Mouse (Mus musculus) hindbrain, embryonic 15.5 days (tissue): ENCODE results near the gene Dido1. TPM values are rescaled to one million over a fixed set of nuclear protein-coding genes. Genes with fewer than 3 reads are reported as not detected.
A peak's percentile ranks its signal among the peaks of the same experiment; 100 is the strongest.

Source experiments
- ATAC-seq: fragments of 200-750 bp; cut with Nextera tagmentation; 2 replicates; pipeline ENCODE4 v1.8.0; 2017; ENCODE audit warnings: low read depth, moderate number of reproducible peaks, moderate TSS enrichment; ENCODE audit not compliant: low FRiP score
- H3K27ac ChIP-seq: fragments of 300-500 bp; sonication (generic); replicated peaks from 2 replicates; pipeline ENCODE4 v1.5.1; 2015; ENCODE audit warnings: mild to moderate bottlenecking, inconsistent platforms
- H3K27me3 ChIP-seq: fragments of 300-500 bp; sonication (generic); 2 replicates; pipeline ENCODE4 v1.6.1; 2015; ENCODE audit warnings: control low read depth, inconsistent platforms
- H3K36me3 ChIP-seq: fragments of 300-500 bp; sonication (generic); 2 replicates; pipeline ENCODE4 v1.6.1; 2015; ENCODE audit warnings: control low read depth, inconsistent platforms
- H3K4me1 ChIP-seq: fragments of 300-500 bp; sonication (generic); replicated peaks from 2 replicates; pipeline ENCODE4 v1.6.1; 2015; ENCODE audit warnings: control low read depth, inconsistent platforms
- H3K4me2 ChIP-seq: fragments of 300-500 bp; sonication (generic); 2 replicates; pipeline ENCODE4 v1.6.1; 2015; ENCODE audit warnings: moderate library complexity, mild to moderate bottlenecking, inconsistent platforms
- H3K4me3 ChIP-seq: fragments of 300-500 bp; sonication (generic); 2 replicates; pipeline ENCODE4 v1.5.1; 2015; ENCODE audit warnings: mild to moderate bottlenecking, inconsistent platforms
- H3K9ac ChIP-seq: fragments of 300-500 bp; sonication (generic); 2 replicates; pipeline ENCODE4 v1.6.1; 2015; ENCODE audit warnings: inconsistent platforms
- H3K9me3 ChIP-seq: fragments of 300-500 bp; sonication (generic); 2 replicates; pipeline ENCODE4 v1.6.1; 2016; ENCODE audit warnings: control low read depth, inconsistent platforms
- WGBS: fragments of 180-500 bp; shearing (Covaris S2); methylation state at CpG from one replicate; pipeline ENCODE4 v1.1.7; 2015; 5-methylcytosine and 5-hydroxymethylcytosine counted together
- polyA plus RNA-seq: library from polyadenylated mRNA; unstranded; fragments of >200 nt; fragmentation: Nextera tagmentation; extraction: Ambion mirVana; gene quantifications from 2 replicates; pipeline ENCODE4 v1.2.1, GENCODE M21; 2015

Dido1 gene
- polyA plus RNA-seq, 1 experiment from 2014 or later: 24.4 TPM

DNA sequence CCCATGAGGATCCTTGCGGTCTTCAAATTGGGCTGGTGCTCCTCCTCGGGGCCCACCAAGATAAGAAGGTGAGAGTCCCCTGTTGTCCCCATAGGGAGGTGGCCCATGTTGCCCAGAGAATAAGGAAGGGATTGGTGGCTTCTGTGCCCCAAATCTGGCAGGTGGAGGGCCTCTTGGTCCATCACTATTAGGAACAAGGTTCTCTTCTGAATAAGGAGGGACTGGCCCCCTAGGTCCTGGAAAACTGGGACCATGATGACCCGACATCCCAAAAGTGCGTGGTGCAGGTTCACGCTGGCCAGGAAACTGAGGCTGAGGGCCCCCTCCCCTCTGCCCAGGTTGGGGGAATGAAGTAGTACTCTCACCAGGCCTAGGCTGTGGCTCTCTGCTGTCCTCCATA, 49.3 kb downstream of the Dido1 start:
- no peak overlapping the region for H3K4me3 ChIP-seq
- peaks cover 5% of the 10 kb centered on the region for H3K4me1 ChIP-seq
- no peak for ATAC-seq
- WGBS: 94% methylated on average over 5 of the region's 5 CpGs
- no peaks in the 10 kb centered on the region for H3K9me3 ChIP-seq
- no peak overlapping the region for H3K9ac ChIP-seq
- no peaks in the 10 kb centered on the region for H3K27me3 ChIP-seq
- H3K36me3 ChIP-seq: peaks cover 9% of the 10 kb centered on the region
- no peak overlapping the region for H3K4me2 ChIP-seq
- H3K27ac ChIP-seq: no peak overlapping the region

DNA sequence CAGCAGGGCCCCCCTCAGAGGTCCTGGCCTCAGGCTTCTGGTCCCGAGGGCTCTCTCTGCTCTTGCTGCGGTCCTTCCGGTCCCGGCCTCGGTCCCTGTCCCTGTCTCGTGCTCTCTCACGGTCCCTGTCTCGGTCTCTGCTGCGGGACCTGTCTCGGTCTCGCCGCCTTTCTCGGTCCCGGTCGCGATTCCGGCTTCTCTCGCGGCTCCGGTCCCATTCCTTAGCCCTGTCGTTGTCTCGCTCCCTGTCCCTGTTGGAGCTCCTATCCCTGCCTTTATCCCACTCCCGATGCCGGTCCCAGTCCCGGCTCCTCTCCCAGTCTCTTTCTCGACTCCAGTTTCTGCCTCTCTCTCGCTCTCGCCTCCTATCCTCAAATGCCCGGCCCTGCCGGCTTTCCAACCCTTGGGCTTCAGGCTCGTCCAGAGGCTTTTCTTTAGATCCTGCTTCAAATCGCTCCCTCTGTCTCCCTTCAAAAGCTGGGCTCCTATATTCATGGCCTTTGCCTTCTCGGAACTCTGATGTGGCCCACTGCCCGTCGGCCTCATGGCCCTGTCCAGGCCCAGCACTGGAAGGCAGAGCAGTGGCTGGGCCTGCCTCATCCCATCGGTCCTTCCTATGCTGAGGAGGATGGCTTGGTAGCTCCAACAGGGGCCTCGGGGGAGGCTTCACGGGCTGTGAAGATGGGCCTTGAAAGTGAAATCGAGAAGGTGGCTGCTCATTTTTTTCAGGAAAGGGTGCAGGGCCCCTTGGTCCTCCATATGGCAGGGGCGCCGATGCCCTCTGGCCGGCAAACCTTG, 50.2 kb downstream of the Dido1 start:
- no peaks in the 10 kb centered on the region for H3K27me3 ChIP-seq
- H3K36me3 ChIP-seq: peaks cover 5% of the 10 kb centered on the region; the same call in 1 of the 2 replicates
- peak overlapping the region; percentile 32; the same call in 1 of the 2 replicates for H3K9ac ChIP-seq
- H3K4me2 ChIP-seq: peak overlapping the region; percentile 50
- peak overlapping the region; percentile 8; the same call in 1 of the 2 replicates for H3K4me3 ChIP-seq
- H3K27ac ChIP-seq: no peak overlapping the region
- 27% methylated on average over 42 of the region's 42 CpGs for WGBS
- H3K9me3 ChIP-seq: no peaks in the 10 kb centered on the region
- ATAC-seq: no peak
- H3K4me1 ChIP-seq: peaks cover 5% of the 10 kb centered on the region

- no peak overlapping the region for H3K4me3 ChIP-seq
- peaks cover 5% of the 10 kb centered on the region for H3K4me1 ChIP-seq
- no peak overlapping the region for H3K27ac ChIP-seq
- no peaks in the 10 kb centered on the region for H3K9me3 ChIP-seq
- WGBS: 91% methylated on average over 5 of the region's 5 CpGs
- H3K4me2 ChIP-seq: no peak overlapping the region
- no peaks in the 10 kb centered on the region for H3K27me3 ChIP-seq
- no peak for ATAC-seq
- peaks cover 5% of the 10 kb centered on the region; the same call in 1 of the 2 replicates for H3K36me3 ChIP-seq
- H3K9ac ChIP-seq: no peak overlapping the region
Measured at GRCm38 (mm10) chr2:180658381-180658780, 51.4 kb downstream of the Dido1 start.

DNA sequence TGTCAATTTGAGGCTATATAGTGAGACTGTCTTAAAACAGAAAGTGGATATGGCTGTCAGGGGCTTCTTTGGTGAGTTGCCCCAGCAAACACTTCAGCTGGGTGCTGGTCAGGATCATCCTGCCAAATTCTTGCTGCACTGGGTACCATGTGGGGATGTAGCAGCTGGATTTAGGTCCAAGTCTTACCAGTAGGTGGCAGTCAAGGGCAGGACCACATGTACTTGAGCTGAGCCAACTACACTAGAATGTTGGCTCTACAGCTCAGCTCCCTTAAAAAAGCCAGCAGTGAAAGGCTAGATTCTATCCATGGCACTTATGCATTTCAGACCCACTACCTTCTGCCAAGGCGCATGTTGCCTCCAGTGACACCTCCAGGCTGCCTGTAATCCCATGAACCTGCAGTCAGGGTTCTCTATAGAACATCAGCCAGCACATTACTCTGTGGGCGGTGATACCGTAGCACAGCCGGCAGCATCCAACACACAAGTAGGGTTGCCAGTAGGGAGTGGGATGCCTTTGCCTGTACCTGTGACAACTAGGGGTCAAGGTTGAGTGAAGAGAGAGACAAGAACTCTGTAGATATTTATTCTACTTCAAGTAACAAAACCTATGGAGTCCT, 52.3 kb downstream of the Dido1 start:
- Histone ChIP-seq H3K9ac (no peak overlapping the region), H3K4me2 (no peak overlapping the region), H3K27me3 (no peaks in the 10 kb centered on the region), H3K27ac (no peak overlapping the region), H3K36me3 (peaks cover 5% of the 10 kb centered on the region; the same call in 1 of the 2 replicates), H3K9me3 (no peaks in the 10 kb centered on the region), H3K4me1 (peaks cover 5% of the 10 kb centered on the region), H3K4me3 (no peak overlapping the region)
- no peak for ATAC-seq
- WGBS: 69% methylated on average over 4 of the region's 4 CpGs

DNA sequence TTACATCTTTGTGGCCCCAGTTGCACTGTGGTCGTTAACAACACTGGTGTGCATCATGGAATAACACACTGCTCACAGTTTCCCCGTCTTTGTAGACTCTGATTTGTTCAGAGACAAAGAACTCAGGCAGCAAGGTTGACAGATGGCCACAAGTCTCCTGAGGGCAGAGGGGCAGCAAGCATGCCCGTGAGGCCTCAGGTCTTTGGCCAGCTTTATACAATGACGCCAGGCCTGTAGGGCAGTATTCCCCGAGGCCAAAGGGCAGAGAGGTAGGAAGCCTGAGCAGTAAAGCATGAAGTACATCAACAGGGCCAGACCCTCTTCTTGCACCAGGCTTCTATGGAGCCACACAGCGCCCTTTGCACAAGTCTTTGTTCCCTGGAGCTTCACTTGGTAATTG, 54.6 kb downstream of the Dido1 start:
- no peak overlapping the region for H3K4me3 ChIP-seq
- no peaks in the 10 kb centered on the region for H3K27me3 ChIP-seq
- H3K9ac ChIP-seq: no peak overlapping the region
- peaks cover 5% of the 10 kb centered on the region for H3K4me1 ChIP-seq
- no peaks in the 10 kb centered on the region for H3K36me3 ChIP-seq
- no peaks in the 10 kb centered on the region for H3K9me3 ChIP-seq
- WGBS: 34% methylated on average over 6 of the region's 6 CpGs
- no peak overlapping the region for H3K27ac ChIP-seq
- no peak for ATAC-seq
- H3K4me2 ChIP-seq: no peak overlapping the region

DNA sequence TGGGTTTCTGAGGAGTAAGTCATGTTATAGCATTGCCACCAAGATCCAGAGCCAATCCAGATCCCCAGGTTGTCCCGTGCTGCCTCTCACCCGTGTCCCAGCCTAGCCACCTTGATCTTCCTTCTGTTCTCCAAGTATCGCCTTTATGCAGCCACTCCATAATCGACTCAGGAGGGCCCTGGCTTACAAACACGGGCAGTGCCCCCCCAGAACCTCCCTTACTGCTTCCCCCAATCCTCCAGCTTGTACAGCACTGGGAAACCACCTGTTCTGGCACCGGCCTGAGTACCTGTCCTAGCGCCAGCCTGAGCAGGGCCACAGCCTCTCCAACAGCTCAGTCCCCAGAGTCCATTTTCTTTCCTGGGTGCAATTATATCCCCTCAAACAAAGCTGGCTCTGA, 55.1 kb downstream of the Dido1 start:
- H3K4me1 ChIP-seq: peaks cover 5% of the 10 kb centered on the region
- H3K36me3 ChIP-seq: no peaks in the 10 kb centered on the region
- no peak overlapping the region for H3K4me2 ChIP-seq
- no peak overlapping the region for H3K4me3 ChIP-seq
- no peak for ATAC-seq
- WGBS: 85% methylated on average over 7 of the region's 7 CpGs
- H3K9me3 ChIP-seq: no peaks in the 10 kb centered on the region
- H3K9ac ChIP-seq: no peak overlapping the region
- H3K27ac ChIP-seq: no peak overlapping the region
- H3K27me3 ChIP-seq: no peaks in the 10 kb centered on the region

- H3K9ac ChIP-seq: no peak overlapping the region
- no peak overlapping the region for H3K27ac ChIP-seq
- no peak for ATAC-seq
- no peaks in the 10 kb centered on the region for H3K36me3 ChIP-seq
- peaks cover 21% of the 10 kb centered on the region for H3K27me3 ChIP-seq
- H3K9me3 ChIP-seq: peaks cover 6% of the 10 kb centered on the region
- no peak overlapping the region for H3K4me3 ChIP-seq
- H3K4me1 ChIP-seq: peaks cover 4% of the 10 kb centered on the region
- H3K4me2 ChIP-seq: no peak overlapping the region
Measured at GRCm38 (mm10) chr2:180646841-180647240, 63.0 kb downstream of the Dido1 start.

- Histone ChIP-seq H3K4me2 (no peak overlapping the region), H3K4me1 (peaks cover 6% of the 10 kb centered on the region), H3K9ac (no peak overlapping the region), H3K27ac (no peak overlapping the region), H3K9me3 (peaks cover 6% of the 10 kb centered on the region), H3K4me3 (no peak overlapping the region), H3K36me3 (no peaks in the 10 kb centered on the region), H3K27me3 (peaks cover 46% of the 10 kb centered on the region)
- no peak for ATAC-seq
Measured at GRCm38 (mm10) chr2:180643626-180644025, 66.2 kb downstream of the Dido1 start.

- under 1% methylated on average over 43 of the region's 56 CpGs for WGBS
- peaks cover 6% of the 10 kb centered on the region for H3K9me3 ChIP-seq
- no peaks in the 10 kb centered on the region for H3K36me3 ChIP-seq
- H3K9ac ChIP-seq: no peak within 1 kb of the TSS
- H3K4me1 ChIP-seq: peaks cover 6% of the 10 kb centered on the region
- peak within 1 kb of the TSS; percentile 54 for H3K4me2 ChIP-seq
- peaks cover 46% of the 10 kb centered on the region for H3K27me3 ChIP-seq
- peak within 1 kb of the TSS; percentile 42 for H3K4me3 ChIP-seq
- no peak within 1 kb of the TSS for H3K27ac ChIP-seq
- ATAC-seq: no peak
Measured at GRCm38 (mm10) chr2:180642555-180643260, 67.1 kb downstream of the Dido1 start, which contains the start of gene Tcfl5. Tcfl5 (minus strand) TSS chr2:180642708.

DNA sequence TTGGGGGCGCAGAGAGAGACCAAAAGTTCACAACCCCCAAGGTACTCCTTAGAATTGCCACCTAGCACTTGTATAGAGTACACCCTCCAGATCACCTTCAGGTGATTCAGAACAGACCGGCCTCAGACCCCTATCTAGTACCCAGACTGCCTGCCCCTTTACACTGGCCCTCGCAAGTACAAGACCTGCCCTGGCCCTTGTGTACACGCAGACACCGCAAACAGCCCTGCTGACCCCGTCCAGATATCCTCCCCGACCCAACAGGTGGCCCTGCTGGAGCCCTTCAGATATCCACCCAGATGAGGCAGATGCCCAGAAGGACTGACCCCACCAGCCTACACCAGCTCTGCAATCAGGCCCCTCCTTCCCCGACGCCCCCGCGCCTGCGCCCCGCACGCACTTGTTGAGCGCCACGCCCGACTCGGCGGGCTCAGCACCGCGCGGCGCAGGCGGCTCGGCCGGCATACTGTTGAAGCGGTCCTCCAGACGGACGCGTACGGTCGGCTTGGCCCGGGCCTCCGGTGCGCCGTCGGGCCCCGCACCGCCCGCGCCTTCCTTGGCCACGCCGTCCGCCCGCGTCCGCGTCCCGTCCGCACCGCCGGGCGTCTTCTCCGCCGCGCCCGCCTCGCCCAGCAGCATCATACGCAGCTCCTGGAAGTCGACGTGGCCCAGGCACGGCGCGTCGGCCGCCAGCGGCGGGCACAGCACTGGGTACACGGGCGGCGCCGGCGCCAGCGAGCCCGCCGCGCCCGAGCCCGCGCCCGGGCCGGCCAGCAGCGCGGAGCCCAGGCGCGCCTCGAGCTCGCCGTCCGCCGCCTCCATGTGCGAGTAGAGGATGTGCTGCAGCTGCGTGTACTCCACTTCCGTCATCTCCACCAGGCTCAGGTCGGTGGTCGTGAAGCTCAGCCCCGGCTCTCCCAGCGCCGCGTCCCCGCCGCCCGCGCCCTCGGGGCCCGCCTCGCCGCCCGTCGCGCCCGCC, 67.9 kb downstream of the Dido1 start:
- Histone ChIP-seq H3K36me3 (no peaks in the 10 kb centered on the region), H3K4me3 (peak overlapping the region; percentile 42), H3K4me2 (peak overlapping the region; percentile 54), H3K9ac (no peak overlapping the region), H3K27ac (no peak overlapping the region), H3K9me3 (peaks cover 6% of the 10 kb centered on the region), H3K27me3 (peaks cover 46% of the 10 kb centered on the region), H3K4me1 (peaks cover 6% of the 10 kb centered on the region)
- 2% methylated on average over 71 of the region's 112 CpGs for WGBS
- ATAC-seq: 0 out of 2 replicates have a peak, but pooled peaks have one; percentile 56

DNA sequence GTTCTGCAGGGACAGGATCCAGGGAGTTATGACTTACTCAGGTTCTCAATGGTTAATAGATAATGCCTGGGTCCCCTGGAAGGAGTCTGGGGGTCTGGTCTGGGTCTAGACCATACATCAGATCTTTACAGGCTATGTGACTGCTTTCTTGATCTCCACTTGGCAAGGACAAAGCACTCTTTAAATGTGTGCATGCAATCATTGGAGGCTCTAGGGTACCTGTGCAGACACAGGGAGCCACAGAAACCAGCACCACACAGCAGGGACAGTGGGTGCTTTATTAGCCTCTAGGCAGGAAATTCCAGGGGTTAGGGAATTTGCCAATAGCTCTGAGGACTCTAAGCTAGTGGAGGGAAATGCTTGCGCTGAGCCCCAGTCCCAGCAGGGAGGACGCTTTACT, 97.9 kb downstream of the Dido1 start:
- no peaks in the 10 kb centered on the region for H3K4me1 ChIP-seq
- WGBS: 80% methylated on average over 2 of the region's 2 CpGs
- no peaks in the 10 kb centered on the region for H3K9me3 ChIP-seq

More for the DNA sequence above, 97.9 kb downstream of the Dido1 start:
- Histone ChIP-seq H3K36me3 (no peaks in the 10 kb centered on the region), H3K9ac (no peak overlapping the region), H3K27ac (no peak overlapping the region), H3K4me2 (no peak overlapping the region), H3K27me3 (no peaks in the 10 kb centered on the region), H3K4me3 (no peak overlapping the region)
- no peak for ATAC-seq
